Mouse (Mus musculus) CH12.LX (cell line): Measurements from ENCODE around the gene Rita1. TPM values are rescaled to one million over a fixed set of nuclear protein-coding genes. Genes with fewer than 3 reads are reported as not detected.

ENCODE experiments used
- DNase-seq: peaks from one replicate; pipeline ENCODE4 v3.0.0-alpha.2; 2013; ENCODE audit errors: extremely low read depth
- H3K27ac ChIP-seq: 2 replicates; pipeline ENCODE4 v1.5.1; 2012; ENCODE audit warnings: low read depth, mild to moderate bottlenecking, control low read depth, moderate library complexity; ENCODE audit not compliant: insufficient read depth
- H3K27me3 ChIP-seq: replicated peaks from 2 replicates; pipeline ENCODE3; 2012; ENCODE audit warnings: inconsistent platforms
- H3K36me3 ChIP-seq, 2 experiments: replicated peaks in 1 of 2; 2 replicates each; pipeline versions ENCODE3 to v1.6.1; 2012; ENCODE audit warnings: inconsistent platforms in 1 of 2, low read length in 1 of 2, mild to moderate bottlenecking in 1 of 2, mixed read lengths in 1 of 2, moderate library complexity in 1 of 2; ENCODE audit not compliant: control insufficient read depth in 1 of 2, insufficient read depth in 1 of 2
- H3K4me1 ChIP-seq, 2 experiments: 2 replicates each; pipeline ENCODE4 v1.6.1; 2012; ENCODE audit warnings: inconsistent platforms in 1 of 2, moderate library complexity in 1 of 2; ENCODE audit not compliant: insufficient read depth in 2 of 2, control insufficient read depth in 1 of 2
- H3K4me2 ChIP-seq: 2 replicates; pipeline ENCODE4 v1.6.1; 2012; ENCODE audit warnings: low read depth, mild to moderate bottlenecking, control low read depth; ENCODE audit not compliant: poor library complexity, insufficient read depth, severe bottlenecking
- H3K4me3 ChIP-seq, 3 experiments: fragments of 150-350 bp in 1 of 3; sonication (generic) in 1 of 3; replicated peaks in 1 of 3; 2 replicates each; pipeline versions ENCODE3 to v1.5.1; 2011 to 2012; ENCODE audit warnings: low read depth in 2 of 3, low read length in 2 of 3, mild to moderate bottlenecking in 2 of 3, moderate library complexity in 2 of 3, control low read depth in 1 of 3, improper control_type of control experiment in 1 of 3, inconsistent platforms in 1 of 3, mixed read lengths in 1 of 3; ENCODE audit not compliant: poor library complexity in 1 of 3
- H3K79me2 ChIP-seq: replicated peaks from 2 replicates; pipeline ENCODE4 v1.6.1; 2012; ENCODE audit warnings: mild to moderate bottlenecking, moderate library complexity; ENCODE audit not compliant: control insufficient read depth, poor library complexity, insufficient read depth, severe bottlenecking; ENCODE audit errors: extremely low read depth
- H3K9ac ChIP-seq: 2 replicates; pipeline ENCODE4 v1.6.1; 2012; ENCODE audit warnings: low read depth, mild to moderate bottlenecking, control low read depth, moderate library complexity; ENCODE audit not compliant: insufficient read depth
- H3K9me3 ChIP-seq: replicated peaks from 2 replicates; pipeline ENCODE3; 2012; ENCODE audit warnings: low read length, inconsistent platforms, mixed read lengths
- BHLHE40 ChIP-seq: IDR thresholded peaks from 2 replicates; pipeline ENCODE4 v1.6.1; 2011; ENCODE audit warnings: mild to moderate bottlenecking, low read depth, low read length, improper control_type of control experiment
- ELF1 ChIP-seq: IDR thresholded peaks from 2 replicates; pipeline ENCODE4 v1.6.1; 2014; ENCODE audit warnings: low read depth, mild to moderate bottlenecking, inconsistent platforms, low read length, improper control_type of control experiment
- MAX ChIP-seq: IDR thresholded peaks from 2 replicates; pipeline ENCODE4 v1.6.1; 2011; ENCODE audit warnings: low read length, improper control_type of control experiment
- MAZ ChIP-seq: IDR thresholded peaks from 2 replicates; pipeline ENCODE4 v1.6.1; 2012; ENCODE audit warnings: low read depth, mild to moderate bottlenecking, inconsistent platforms, low read length, improper control_type of control experiment, moderate library complexity
- MEF2A ChIP-seq: IDR thresholded peaks from 2 replicates; pipeline ENCODE4 v1.6.1; 2014; ENCODE audit warnings: low read depth, mild to moderate bottlenecking, inconsistent platforms, low read length, improper control_type of control experiment, borderline replicate concordance
- ZC3H11A ChIP-seq: IDR thresholded peaks from 2 replicates; pipeline ENCODE4 v1.6.1; 2012; ENCODE audit warnings: low read depth, mild to moderate bottlenecking, inconsistent platforms, low read length, improper control_type of control experiment
- ZKSCAN1 ChIP-seq: IDR thresholded peaks from 2 replicates; pipeline ENCODE4 v1.6.1; 2012; ENCODE audit warnings: low read depth, inconsistent platforms, low read length, improper control_type of control experiment, borderline replicate concordance
- ZMIZ1 ChIP-seq: IDR thresholded peaks from 2 replicates; pipeline ENCODE4 v1.6.1; 2012; ENCODE audit warnings: low read depth, mild to moderate bottlenecking, inconsistent platforms, low read length, improper control_type of control experiment
- dilution Hi-C: fragments of 300-500 bp; cut with MboI; formaldehyde crosslinking; loops from 2 replicates; pipeline ENCODE4 v1.14.3; 2020; ENCODE audit warnings: low sequenced_read_pairs; ENCODE audit not compliant: extremely low pct_unique_long_range_greater_than_20kb, extremely low pct_ligation_motif_present
- in situ Hi-C: fragments of 300-500 bp; cut with MboI; formaldehyde crosslinking; loops from 3 replicates; pipeline ENCODE4 v1.14.3; 2019; ENCODE audit warnings: low sequenced_read_pairs, low pct_ligation_motif_present, low pct_unique_long_range_greater_than_20kb, mixed read lengths
- polyA plus RNA-seq: library from polyadenylated mRNA; unstranded; fragments of >175 nt; gene quantifications from 2 replicates; pipeline ENCODE4 v1.2.1, GENCODE M21; 2012; ENCODE audit warnings: low read depth; ENCODE audit not compliant: insufficient read length
- total RNA-seq, 2 experiments: library from RNA; depleted of rRNA; stranded (reverse); fragments of 300-350 nt in 1 of 2; fragments of >200 nt in 1 of 2; gene quantifications; 2 replicates each; pipeline ENCODE4 v1.2.3; 2012 to 2014

Gene Rita1
- total and polyA plus RNA-seq, 3 experiments, result 6.3 to 10.2 (median 7.3) TPM

GRCm38 (mm10) chr5:120628624-120629023, 16.2 kb upstream of the Rita1 start:
- TF ChIP-seq ZC3H11A (no peak), ELF1 (no peak)
- dilution Hi-C loops, result no loop called here
- H3K36me3 ChIP-seq, result peaks cover 54 to 71% of the 10 kb centered on the region in 2 experiments

GRCm38 (mm10) chr5:120627515-120628300, 15.3 kb upstream of the Rita1 start:
- H3K79me2 ChIP-seq, result no peaks in the 10 kb centered on the region
- H3K4me2 ChIP-seq, result no peak overlapping the region
- dilution Hi-C loops, result no loop called here
- H3K9ac ChIP-seq, result no peak overlapping the region
- no peaks in the 10 kb centered on the region for H3K27me3 ChIP-seq
- H3K9me3 ChIP-seq, result peaks cover 27% of the 10 kb centered on the region
- H3K27ac ChIP-seq, result no peak overlapping the region
- in situ Hi-C loops, result no loop called here
- H3K4me3 ChIP-seq, result no peak overlapping the region
- H3K4me1 ChIP-seq, result peaks cover 19 to 65% of the 10 kb centered on the region in 2 experiments
- TF ChIP-seq BHLHE40 (no peak), MAX (no peak), MEF2A (no peak), ZKSCAN1 (no peak), ZMIZ1 (0 out of 2 replicates have a peak, but pooled peaks have one; percentile 17)
- H3K36me3 ChIP-seq, result peaks cover 62 to 80% of the 10 kb centered on the region in 2 experiments
- no peak for DNase-seq

More at GRCm38 (mm10) chr5:120628624-120629023, 16.2 kb upstream of the Rita1 start:
- in situ Hi-C loops, result no loop called here
- H3K27ac ChIP-seq, result no peak overlapping the region
- H3K4me2 ChIP-seq, result no peak overlapping the region
- no peak overlapping the region for H3K9ac ChIP-seq
- H3K4me3 ChIP-seq, result no peak overlapping the region
- no peaks in the 10 kb centered on the region for H3K79me2 ChIP-seq
- no peaks in the 10 kb centered on the region for H3K27me3 ChIP-seq
- DNase-seq, result no peak
- peaks cover 20% of the 10 kb centered on the region for H3K9me3 ChIP-seq
- peaks cover 11 to 56% of the 10 kb centered on the region in 2 experiments for H3K4me1 ChIP-seq

GRCm38 (mm10) chr5:120626399-120626798, 14.0 kb upstream of the Rita1 start:
- Histone ChIP-seq H3K4me1 (peaks cover 23 to 77% of the 10 kb centered on the region in 2 experiments), H3K4me2 (no peak overlapping the region), H3K9me3 (peaks cover 16% of the 10 kb centered on the region), H3K27me3 (no peaks in the 10 kb centered on the region), H3K27ac (no peak overlapping the region), H3K36me3 (peaks cover 64 to 89% of the 10 kb centered on the region in 2 experiments), H3K79me2 (no peaks in the 10 kb centered on the region), H3K9ac (no peak overlapping the region), H3K4me3 (no peak overlapping the region)
- dilution Hi-C loops (no loop called here), in situ Hi-C loops (no loop called here)
- peak; percentile 63 for DNase-seq
- TF ChIP-seq MEF2A, result no peak
- no peak for TF ChIP-seq MAZ
